23 mouse cellular contexts compared by ENCODE assay signal in the genomic region with DNA sequence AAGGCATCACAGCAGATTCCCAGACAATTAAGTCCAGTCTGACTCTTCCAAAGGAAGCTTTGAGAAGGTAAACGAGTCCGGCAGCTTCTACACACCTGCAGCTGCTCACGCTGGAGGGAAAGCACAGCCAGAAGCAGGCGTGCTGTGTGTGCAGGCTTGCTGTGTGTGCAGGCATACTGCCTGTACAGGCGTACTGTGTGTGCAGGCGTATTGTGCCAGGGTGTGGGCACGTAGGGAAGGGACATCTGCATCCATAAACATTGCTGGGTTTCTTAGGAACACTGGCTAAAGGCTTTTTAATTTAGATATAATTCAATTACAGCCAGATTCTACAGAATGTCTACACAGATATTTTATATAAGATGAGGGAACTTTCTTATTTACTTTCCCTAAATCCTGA. TPM values are rescaled to one million over a fixed set of nuclear protein-coding genes. Genes with fewer than 3 reads are reported as not detected.
DNase-seq lines count a peak whose midpoint lies in the region; ATAC-seq lines count a peak whose summit lies in the region.
"Had no signal": no experiment of that assay in that cellular context is flagged by ENCODE, and none has a peak within 500 bp of the region (broad histone marks: within the 10 kb centered on the region; RNA-seq: fewer than 3 reads in every experiment).

No protein-coding gene starts in this region.

- H3K4me1 ChIP-seq in kidney, embryonic 14.5 days (ENCODE audit: control insufficient read depth, insufficient read depth, low read length) = peaks cover 25% of the 10 kb centered on the region
- H3K4me1 ChIP-seq in intestine, embryonic 15.5 days (replicated peaks) = peaks cover 19% of the 10 kb centered on the region

- H3K9ac ChIP-seq in kidney, embryonic 14.5 days (ENCODE audit: low read depth, low read length) = 0 out of 2 replicates have a peak overlapping the region, but pooled peaks have one; percentile 42
- H3K9ac ChIP-seq in intestine, embryonic 15.5 days = no peak overlapping the region
- H3K9ac ChIP-seq: forebrain, embryonic 12.5 days; liver, embryonic 13.5 days; midbrain, embryonic 12.5 days; neural tube, embryonic 12.5 days; stomach, embryonic 15.5 days had no signal

- H3K36me3 ChIP-seq in kidney, embryonic 14.5 days (ENCODE audit: control insufficient read depth, insufficient read depth, low read length) = no peaks in the 10 kb centered on the region
- no peaks in the 10 kb centered on the region for H3K36me3 ChIP-seq in intestine, embryonic 15.5 days
- H3K36me3 ChIP-seq: forebrain, embryonic 12.5 days; heart, embryonic 15.5 days; liver, embryonic 13.5 days; midbrain, embryonic 12.5 days; neural tube, embryonic 12.5 days; stomach, embryonic 15.5 days had no signal

- H3K4me3 ChIP-seq in kidney, embryonic 14.5 days (ENCODE audit: low read length) = no peak overlapping the region
- no peak overlapping the region for H3K4me3 ChIP-seq in intestine, embryonic 15.5 days (replicated peaks)
- H3K4me3 ChIP-seq: erythroblast, embryonic 14.5 days; forebrain, embryonic 12.5 days; gastrocnemius, adult 2 months; liver, embryonic 13.5 days; midbrain, embryonic 12.5 days; neural tube, embryonic 12.5 days; stomach, embryonic 15.5 days had no signal

- 77% methylated on average over 7 of the region's 7 CpGs for WGBS in kidney, embryonic 14.5 days
- WGBS in intestine, embryonic 15.5 days = 67% methylated on average over 7 of the region's 7 CpGs

- no peak for ATAC-seq in kidney, embryonic 14.5 days (ENCODE audit: low FRiP score, low TSS enrichment)
- no peak for ATAC-seq in intestine, embryonic 15.5 days
- ATAC-seq: CD4-positive, CD25-positive, alpha-beta regulatory T cell, adult 4 months had no signal

- H3K27ac ChIP-seq in kidney, embryonic 14.5 days (ENCODE audit: low read depth, low read length) = no peak overlapping the region
- no peak overlapping the region for H3K27ac ChIP-seq in intestine, embryonic 15.5 days
- H3K27ac ChIP-seq: gastrocnemius, adult 2 months; liver, embryonic 13.5 days; neural tube, embryonic 12.5 days had no signal

- intact Hi-C loops in left cerebral cortex, postnatal 14 days (cut with DNase I) = loop anchor here (5.0 kb wide), 1 partner anchor 39 kb away; no protein-coding TSS in a partner anchor

- no peaks in the 10 kb centered on the region for H3K9me3 ChIP-seq in kidney, embryonic 14.5 days (ENCODE audit: control insufficient read depth, low read length)
- H3K9me3 ChIP-seq in intestine, embryonic 15.5 days = no peaks in the 10 kb centered on the region
- H3K9me3 ChIP-seq: forebrain, embryonic 12.5 days; heart, embryonic 15.5 days; liver, embryonic 13.5 days; midbrain, embryonic 12.5 days; neural tube, embryonic 12.5 days; stomach, embryonic 15.5 days had no signal

- peak; percentile 82 for DNase-seq in heart, adult 11 months
- DNase-seq in heart, adult 8-10 months (ENCODE audit: low spot score) = no peak
- no peak for DNase-seq in kidney, adult 18-20 months
- DNase-seq in left cerebral cortex, adult 18-20 months (ENCODE audit: low spot score in 2 of 2) = peak; percentile 10 to 43
- no peak for DNase-seq in left cerebral cortex, postnatal 14 days (ENCODE audit: low spot score in 2 of 2)
- DNase-seq in brain, adult 2 months (ENCODE audit: low read depth, low spot score) = peak; percentile 36
- DNase-seq: adrenal gland, postnatal 14 days; cerebellum, adult 9-11 months; gastrocnemius, adult 2 months; kidney, adult 8-10 months; liver, embryonic 13.5 days; lung, adult 2 months; thymus, adult 2 months; thymus, postnatal 4 days had no signal

- no peaks in the 10 kb centered on the region for H3K27me3 ChIP-seq in kidney, embryonic 14.5 days (ENCODE audit: control insufficient read depth, insufficient read depth, low read length)
- H3K27me3 ChIP-seq in intestine, embryonic 15.5 days (replicated peaks) = no peaks in the 10 kb centered on the region
- H3K27me3 ChIP-seq: forebrain, embryonic 12.5 days; heart, embryonic 15.5 days; liver, embryonic 13.5 days; midbrain, embryonic 12.5 days; neural tube, embryonic 12.5 days; stomach, embryonic 15.5 days had no signal

- no peak overlapping the region for H3K4me2 ChIP-seq in kidney, embryonic 14.5 days (replicated peaks; ENCODE audit: low read depth, low read length)
- H3K4me2 ChIP-seq in intestine, embryonic 15.5 days (replicated peaks) = no peak overlapping the region
- H3K4me2 ChIP-seq: liver, embryonic 13.5 days; midbrain, embryonic 12.5 days had no signal

RNA-seq across cellular contexts. Expression of a gene that starts 59.4 kb away (rescaled TPM):
- 10 to 100 TPM; 24.1 to 25.3 (median 24.6) TPM for total RNA-seq in heart, adult 8-10 months (2022)
- 14.5 and 18.5 TPM in 2 replicates for polyA plus RNA-seq in kidney, embryonic 14.5 days (2014; fragmentation: Nextera tagmentation; extraction: Ambion mirVana)
- 10 to 100 TPM; 22.4 to 22.8 TPM for total RNA-seq in left cerebral cortex, adult 18-20 months (2021)
- total RNA-seq in left cerebral cortex, postnatal 14 days (2021) = 10 to 100 TPM; 27.5 to 27.8 TPM
- polyA plus RNA-seq in intestine, embryonic 15.5 days (2015; fragmentation: Nextera tagmentation; extraction: Ambion mirVana) = 8.0 and 8.5 TPM in 2 replicates

Comparison
In these comparisons a context has a peak if more than half of its experiments do, and no peak if none do; other contexts are left out.
1. DNase-seq: peak in heart, adult 11 months (single experiment), left cerebral cortex, adult 18-20 months (2 of 2) and brain, adult 2 months (single experiment); none in heart, adult 8-10 months (single experiment), kidney, adult 18-20 months (single experiment) and left cerebral cortex, postnatal 14 days (0 of 2).